Mouse (Mus musculus) stomach, embryonic 14.5 days (tissue): ENCODE measurements around the gene Tbc1d1. TPM values are rescaled to one million over a fixed set of nuclear protein-coding genes. Genes with fewer than 3 reads are reported as not detected.

Experiments
- ATAC-seq: fragments of 200-750 bp; cut with Nextera tagmentation; 2 replicates; pipeline ENCODE4 v1.8.0; 2017; ENCODE audit warnings: low read depth, moderate TSS enrichment; ENCODE audit not compliant: insufficient number of reproducible peaks, insufficient read depth, low FRiP score
- H3K27ac ChIP-seq: fragments of 300-500 bp; sonication (generic); 2 replicates; pipeline ENCODE4 v1.5.1; 2014; ENCODE audit warnings: mild to moderate bottlenecking, low read length, moderate library complexity, mixed read lengths
- H3K27me3 ChIP-seq: fragments of 300-500 bp; sonication (generic); 2 replicates; pipeline ENCODE4 v1.6.1; 2014; ENCODE audit warnings: low read length, control low read depth, mixed read lengths; ENCODE audit not compliant: control insufficient read depth, insufficient read depth
- H3K36me3 ChIP-seq: fragments of 300-500 bp; sonication (generic); 2 replicates; pipeline ENCODE4 v1.6.1; 2014; ENCODE audit warnings: mild to moderate bottlenecking, control low read depth, low read length, moderate library complexity, mixed read lengths; ENCODE audit not compliant: control insufficient read depth, insufficient read depth
- H3K4me1 ChIP-seq: fragments of 300-500 bp; sonication (generic); 2 replicates; pipeline ENCODE4 v1.6.1; 2014; ENCODE audit warnings: low read length, control low read depth, mixed read lengths; ENCODE audit not compliant: control insufficient read depth, insufficient read depth
- H3K4me2 ChIP-seq: fragments of 300-500 bp; sonication (generic); replicated peaks from 2 replicates; pipeline ENCODE4 v1.6.1; 2014; ENCODE audit warnings: low read depth, low read length, control low read depth
- H3K4me3 ChIP-seq: fragments of 300-500 bp; sonication (generic); 2 replicates; pipeline ENCODE4 v1.5.1; 2014; ENCODE audit warnings: low read depth, low read length, control low read depth
- H3K9ac ChIP-seq: fragments of 300-500 bp; sonication (generic); replicated peaks from 2 replicates; pipeline ENCODE4 v1.6.1; 2014; ENCODE audit warnings: low read depth, mild to moderate bottlenecking, control low read depth, low read length, moderate library complexity, mixed read lengths
- H3K9me3 ChIP-seq: fragments of 300-500 bp; sonication (generic); 2 replicates; pipeline ENCODE4 v1.6.1; 2016; ENCODE audit warnings: low read depth, low read length, control low read depth; ENCODE audit not compliant: control insufficient read depth
- WGBS: fragments of 180-500 bp; shearing (Covaris S2); extraction: QIAGEN DNeasy Blood & Tissue Kit; methylation state at CpG from one replicate; pipeline ENCODE4 v1.1.7; 2014; 5-methylcytosine and 5-hydroxymethylcytosine counted together
- polyA plus RNA-seq: library from polyadenylated mRNA; unstranded; fragments of >200 nt; fragmentation: Nextera tagmentation; extraction: Ambion mirVana; gene quantifications from 2 replicates; pipeline ENCODE4 v1.2.1, GENCODE M21; 2014

Gene Tbc1d1
- polyA plus RNA-seq, 1 experiment from 2014 or later: 37.2 TPM

DNA sequence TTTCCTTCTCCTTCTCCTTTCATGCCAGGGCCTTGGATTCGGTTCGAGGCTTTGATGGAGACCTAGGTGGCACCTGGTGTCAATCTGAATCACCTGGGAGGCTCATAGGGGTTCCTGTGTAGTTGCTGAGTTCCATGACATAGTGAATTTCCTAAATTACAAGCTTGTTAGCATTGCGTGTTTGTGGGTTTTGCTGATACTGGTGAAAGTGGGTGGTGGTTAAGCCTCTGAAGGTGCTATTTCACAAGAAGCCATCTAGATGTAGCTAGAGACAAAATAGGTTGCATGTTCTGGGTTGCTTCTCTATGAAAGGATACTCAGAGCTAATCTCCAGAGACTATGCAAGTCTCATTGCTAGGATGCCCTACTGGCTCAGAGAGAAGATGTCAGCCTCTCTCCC lies 56.5 kb downstream of the Tbc1d1 start:
- H3K4me2 ChIP-seq: no peak overlapping the region
- no peaks in the 10 kb centered on the region for H3K27me3 ChIP-seq
- H3K27ac ChIP-seq: no peak overlapping the region
- H3K4me1 ChIP-seq: peaks cover 6% of the 10 kb centered on the region; the same call in 1 of the 2 replicates
- no peaks in the 10 kb centered on the region for H3K36me3 ChIP-seq
- H3K4me3 ChIP-seq: no peak overlapping the region
- ATAC-seq: no peak
- WGBS: 70% methylated on average over 3 of the region's 3 CpGs
- no peak overlapping the region for H3K9ac ChIP-seq
- no peaks in the 10 kb centered on the region for H3K9me3 ChIP-seq

DNA sequence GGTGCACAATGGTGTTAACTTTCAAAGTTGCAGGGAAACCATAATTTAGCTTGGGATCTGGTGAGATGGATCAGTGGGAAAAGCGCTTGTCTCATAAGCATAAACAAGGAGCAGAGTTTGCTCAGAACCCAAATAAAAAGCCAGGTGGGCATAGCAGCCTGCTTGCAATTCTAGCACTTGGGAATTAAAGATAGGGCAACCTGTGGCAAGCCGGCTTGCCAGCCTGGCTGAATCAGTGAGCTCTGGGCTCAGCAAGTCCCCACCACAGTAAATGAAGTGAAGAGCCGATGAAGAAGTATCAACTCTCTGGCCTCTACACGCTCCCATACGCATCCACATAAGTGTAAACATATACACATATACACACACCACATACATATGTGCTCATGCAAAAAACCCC lies 59.7 kb downstream of the Tbc1d1 start:
- H3K9ac ChIP-seq: no peak overlapping the region
- H3K27ac ChIP-seq: no peak overlapping the region
- H3K9me3 ChIP-seq: no peaks in the 10 kb centered on the region
- no peak overlapping the region for H3K4me2 ChIP-seq
- peaks cover 10% of the 10 kb centered on the region; the same call in 1 of the 2 replicates for H3K4me1 ChIP-seq
- WGBS: 91% methylated on average over 5 of the region's 5 CpGs
- no peaks in the 10 kb centered on the region for H3K36me3 ChIP-seq
- ATAC-seq: no peak
- no peak overlapping the region for H3K4me3 ChIP-seq
- no peaks in the 10 kb centered on the region for H3K27me3 ChIP-seq

DNA sequence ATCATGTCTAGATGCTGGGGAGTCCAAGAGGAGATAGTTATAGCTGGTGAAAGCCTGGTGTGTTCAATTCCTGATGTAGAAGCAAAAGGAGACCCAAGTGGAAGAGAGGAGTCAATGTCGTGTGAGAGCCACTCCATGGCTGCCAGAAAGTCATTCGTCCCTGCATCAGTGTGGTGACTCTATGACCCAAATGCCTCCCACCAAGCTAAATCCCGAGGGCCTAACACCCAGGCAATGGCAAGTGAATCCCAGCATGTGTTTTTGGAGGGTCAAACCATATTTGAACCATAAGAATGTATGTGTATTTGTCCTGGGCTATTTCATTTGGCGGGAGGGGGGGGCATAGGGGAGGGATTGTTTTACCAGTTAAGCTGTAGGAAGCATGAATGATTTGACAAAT lies 60.2 kb downstream of the Tbc1d1 start:
- 83% methylated on average over 4 of the region's 4 CpGs for WGBS
- ATAC-seq: no peak

DNA sequence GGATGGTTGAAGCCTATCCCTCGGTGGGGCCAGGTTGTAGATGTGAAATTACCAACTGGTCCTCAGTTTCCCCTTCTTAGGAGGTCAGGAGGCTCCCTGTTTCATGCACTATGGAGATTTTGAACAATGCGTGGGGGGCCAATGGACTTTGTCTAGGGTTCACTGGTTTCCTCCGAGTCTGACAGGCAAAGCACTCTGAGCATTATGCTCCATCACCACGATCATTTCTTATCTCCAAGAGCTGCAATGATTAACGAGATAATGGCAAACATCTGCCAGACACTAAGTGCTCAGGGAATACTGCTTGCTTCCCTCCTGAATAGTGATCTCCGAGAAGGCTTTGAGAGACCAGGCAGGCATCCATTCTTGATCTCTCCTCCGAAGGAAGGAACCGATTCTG lies 61.2 kb downstream of the Tbc1d1 start:
- WGBS: 52% methylated on average over 8 of the region's 8 CpGs
- no peak overlapping the region for H3K4me3 ChIP-seq
- H3K27ac ChIP-seq: no peak overlapping the region
- H3K4me2 ChIP-seq: no peak overlapping the region
- H3K36me3 ChIP-seq: no peaks in the 10 kb centered on the region
- no peak for ATAC-seq
- no peaks in the 10 kb centered on the region for H3K27me3 ChIP-seq
- no peaks in the 10 kb centered on the region for H3K9me3 ChIP-seq
- H3K4me1 ChIP-seq: peaks cover 5% of the 10 kb centered on the region; the same call in 1 of the 2 replicates
- no peak overlapping the region for H3K9ac ChIP-seq

More for the DNA sequence above, 60.2 kb downstream of the Tbc1d1 start:
- Histone ChIP-seq H3K27me3 (no peaks in the 10 kb centered on the region), H3K27ac (no peak overlapping the region), H3K4me1 (peaks cover 10% of the 10 kb centered on the region; the same call in 1 of the 2 replicates), H3K4me3 (no peak overlapping the region), H3K9me3 (no peaks in the 10 kb centered on the region), H3K9ac (no peak overlapping the region), H3K36me3 (no peaks in the 10 kb centered on the region), H3K4me2 (no peak overlapping the region)

DNA sequence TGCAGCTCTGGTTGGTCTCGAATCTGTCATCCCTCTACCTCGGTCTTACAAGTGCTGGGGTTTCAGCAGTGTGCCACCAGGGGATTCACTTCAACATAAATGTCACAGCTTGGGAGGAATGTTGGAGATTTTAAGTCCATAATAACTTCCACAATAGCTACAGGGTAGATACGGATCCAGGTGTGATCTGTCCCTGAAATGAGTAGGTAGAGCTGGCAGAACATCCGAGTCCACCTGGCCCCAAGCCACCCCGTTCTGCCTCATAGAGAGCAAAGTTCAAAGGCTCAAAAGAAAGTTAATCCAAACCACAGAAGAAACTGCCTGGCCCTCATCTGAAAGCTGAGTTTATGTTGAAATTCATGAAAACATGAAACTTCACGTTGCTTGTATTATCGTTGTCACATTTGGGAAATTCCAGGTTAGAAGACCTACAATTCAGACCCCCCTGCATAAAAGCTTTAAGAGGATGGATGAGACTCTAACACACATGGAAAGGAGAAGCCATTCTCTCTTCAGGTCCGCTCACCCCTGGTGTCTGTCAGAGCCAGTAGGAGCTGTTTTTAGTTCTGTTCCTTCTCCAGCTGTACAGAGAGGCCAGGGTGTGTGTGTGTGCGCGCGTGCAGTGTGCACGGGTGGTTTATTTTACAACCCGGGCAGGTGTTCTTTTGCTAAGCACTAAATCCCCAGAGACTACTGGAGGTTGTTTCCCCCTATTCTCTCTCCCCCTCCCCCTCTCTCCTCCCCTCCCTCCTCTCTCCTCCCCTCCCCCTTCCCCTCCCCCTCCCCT lies 61.9 kb downstream of the Tbc1d1 start:
- no peaks in the 10 kb centered on the region for H3K9me3 ChIP-seq
- WGBS: 50% methylated on average over 13 of the region's 13 CpGs
- H3K36me3 ChIP-seq: no peaks in the 10 kb centered on the region
- no peak overlapping the region for H3K4me3 ChIP-seq
- no peak overlapping the region for H3K4me2 ChIP-seq
- H3K27ac ChIP-seq: no peak overlapping the region
- no peak overlapping the region for H3K9ac ChIP-seq
- ATAC-seq: no peak; the same call in 1 of the 2 replicates
- H3K27me3 ChIP-seq: no peaks in the 10 kb centered on the region
- H3K4me1 ChIP-seq: peaks cover 4% of the 10 kb centered on the region; the same call in 1 of the 2 replicates

DNA sequence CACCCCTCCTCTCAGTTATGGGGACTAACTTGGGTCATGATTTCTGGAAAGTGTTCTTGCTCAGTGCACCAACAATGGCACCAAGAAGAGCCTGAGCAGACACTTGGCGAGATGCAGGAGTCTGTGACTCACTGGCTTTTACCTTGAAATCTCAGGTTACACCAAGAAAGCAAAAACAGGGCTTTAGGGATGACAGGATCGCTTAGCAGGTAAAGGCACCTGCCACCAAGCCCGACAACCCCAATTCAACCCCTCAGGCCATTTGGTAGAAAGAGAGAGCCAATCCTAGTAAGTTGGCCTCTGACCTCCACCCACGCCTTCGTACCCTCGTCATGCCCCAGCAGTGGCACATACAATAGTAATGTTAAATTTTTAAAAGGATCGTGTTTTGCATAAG lies 62.5 kb downstream of the Tbc1d1 start:
- no peaks in the 10 kb centered on the region for H3K27me3 ChIP-seq
- H3K9me3 ChIP-seq: no peaks in the 10 kb centered on the region
- no peak overlapping the region for H3K9ac ChIP-seq
- no peak overlapping the region for H3K27ac ChIP-seq
- ATAC-seq: no peak
- WGBS: 78% methylated on average over 7 of the region's 7 CpGs
- H3K36me3 ChIP-seq: no peaks in the 10 kb centered on the region
- peaks cover 4% of the 10 kb centered on the region; the same call in 1 of the 2 replicates for H3K4me1 ChIP-seq
- H3K4me2 ChIP-seq: no peak overlapping the region
- no peak overlapping the region for H3K4me3 ChIP-seq

DNA sequence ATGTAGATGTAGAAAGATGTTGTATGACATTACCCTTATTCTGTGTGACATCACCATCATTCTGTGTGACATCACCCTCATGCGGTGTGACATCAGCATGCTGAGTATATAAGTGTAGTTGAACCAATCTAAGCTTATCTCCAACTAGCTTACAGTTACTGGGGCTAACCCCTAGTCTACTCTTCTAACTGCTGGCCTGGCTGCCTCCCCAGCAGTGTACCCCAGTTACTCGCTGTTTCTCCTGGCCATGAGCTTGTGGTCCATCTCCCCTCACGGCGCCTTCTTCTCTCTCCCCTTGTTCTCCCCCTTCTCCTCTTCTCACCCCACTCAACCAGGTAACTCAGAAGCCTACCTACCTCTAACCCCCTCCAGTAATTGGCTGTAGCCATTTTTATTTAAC lies 64.7 kb downstream of the Tbc1d1 start:
- no peak overlapping the region for H3K27ac ChIP-seq
- no peak overlapping the region for H3K4me3 ChIP-seq
- H3K36me3 ChIP-seq: no peaks in the 10 kb centered on the region
- peaks cover 4% of the 10 kb centered on the region; the same call in 1 of the 2 replicates for H3K4me1 ChIP-seq
- H3K9me3 ChIP-seq: no peaks in the 10 kb centered on the region; the same call in 1 of the 2 replicates
- H3K9ac ChIP-seq: no peak overlapping the region
- no peak overlapping the region for H3K4me2 ChIP-seq
- ATAC-seq: no peak
- H3K27me3 ChIP-seq: no peaks in the 10 kb centered on the region
- 96% methylated on average over 4 of the region's 4 CpGs for WGBS

DNA sequence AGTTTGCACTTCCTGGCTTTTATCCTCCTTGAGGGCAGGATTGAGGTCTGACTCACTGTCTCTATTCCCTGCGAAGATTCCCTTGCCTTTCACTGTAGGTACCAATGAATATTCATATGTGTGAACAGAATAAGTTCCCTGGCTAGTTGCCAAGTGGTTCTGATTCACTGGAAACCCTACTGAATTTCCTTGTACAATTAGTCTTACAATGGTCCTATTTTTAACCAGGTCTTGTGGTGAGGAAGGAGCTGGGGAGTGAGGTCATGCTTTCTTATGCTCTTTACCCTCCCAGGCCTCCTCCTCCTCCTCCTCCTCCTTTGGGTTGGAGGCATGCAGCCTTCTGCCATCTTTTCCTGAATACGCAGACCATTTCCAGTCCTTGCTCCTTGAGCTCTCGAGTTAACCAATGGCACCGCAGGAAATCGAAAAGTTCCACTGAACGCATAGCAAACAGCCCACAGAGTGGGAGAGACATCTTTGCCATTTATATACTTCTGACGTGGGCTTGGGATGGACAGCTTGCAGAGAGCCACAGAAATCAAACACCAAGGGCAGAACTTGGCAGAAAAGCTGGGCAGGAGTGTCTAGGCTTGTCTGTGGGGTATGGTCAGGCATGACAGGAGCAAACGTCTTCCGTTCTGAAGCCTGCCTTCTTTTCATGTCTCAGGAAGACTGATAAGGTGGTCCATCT lies 68.8 kb downstream of the Tbc1d1 start:
- 76% methylated on average over 9 of the region's 9 CpGs for WGBS
- no peaks in the 10 kb centered on the region for H3K4me1 ChIP-seq
- no peaks in the 10 kb centered on the region; the same call in 1 of the 2 replicates for H3K9me3 ChIP-seq
- no peak overlapping the region for H3K27ac ChIP-seq
- ATAC-seq: no peak
- H3K27me3 ChIP-seq: no peaks in the 10 kb centered on the region
- H3K36me3 ChIP-seq: no peaks in the 10 kb centered on the region
- H3K4me2 ChIP-seq: no peak overlapping the region
- no peak overlapping the region for H3K4me3 ChIP-seq
- H3K9ac ChIP-seq: no peak overlapping the region
